Mouse (Mus musculus) liver, adult (tissue): ENCODE data around the gene Nploc4.

Source experiments
- GATA4 ChIP-seq: IDR thresholded peaks from 2 replicates; pipeline ENCODE4 v1.6.1; 2014; ENCODE audit warnings: mild to moderate bottlenecking, low read length; ENCODE audit not compliant: insufficient replicate concordance

Gene Nploc4

GRCm38 (mm10) chr11:120437152-120437856 is at the start of gene Nploc4:
Gene Nploc4 (minus strand): TSS chr11:120437708.
- no peak for TF ChIP-seq GATA4

GRCm38 (mm10) chr11:120485251-120485650 is 47.7 kb upstream of the Nploc4 start:
- TF ChIP-seq GATA4, result no peak

- TF ChIP-seq GATA4, result peak; percentile 51; the same call in 1 of the 2 replicates
Observed at GRCm38 (mm10) chr11:120484265-120484981, 46.9 kb upstream of the Nploc4 start, which contains the start of gene Mrpl12. Gene Mrpl12 (plus strand): TSS chr11:120484613.

- TF ChIP-seq GATA4, result no peak
Observed at GRCm38 (mm10) chr11:120483448-120483934, 46.0 kb upstream of the Nploc4 start.

- TF ChIP-seq GATA4, result no peak
Observed at GRCm38 (mm10) chr11:120472052-120472451, 34.5 kb upstream of the Nploc4 start.

- TF ChIP-seq GATA4, result no peak
Observed at GRCm38 (mm10) chr11:120467736-120468092, 30.2 kb upstream of the Nploc4 start.

- no peak for TF ChIP-seq GATA4
Observed at GRCm38 (mm10) chr11:120467051-120467735, 29.7 kb upstream of the Nploc4 start, which contains the start of gene Arl16. Gene Arl16 (minus strand): TSS chr11:120467607.

GRCm38 (mm10) chr11:120465521-120465920 is 28.0 kb upstream of the Nploc4 start:
- no peak for TF ChIP-seq GATA4

GRCm38 (mm10) chr11:120464365-120464764 is 26.9 kb upstream of the Nploc4 start:
- TF ChIP-seq GATA4, result no peak

GRCm38 (mm10) chr11:120463536-120463935 is 26.0 kb upstream of the Nploc4 start:
- TF ChIP-seq GATA4, result no peak

GRCm38 (mm10) chr11:120458847-120459597 is 21.5 kb upstream of the Nploc4 start:
- TF ChIP-seq GATA4, result no peak

GRCm38 (mm10) chr11:120457772-120458751 is 20.6 kb upstream of the Nploc4 start, which contains the start of the genes Oxld1 and Ccdc137:
Gene Oxld1 (minus strand): TSS chr11:120458068.
Gene Ccdc137 (plus strand): TSS chr11:120458115.
- peak; percentile 7; the same call in 1 of the 2 replicates for TF ChIP-seq GATA4

GRCm38 (mm10) chr11:120457370-120457769 is 19.9 kb upstream of the Nploc4 start:
- no peak for TF ChIP-seq GATA4
